Mouse (Mus musculus): ENCODE measurements around the gene Skp1a. TPM values are rescaled to one million over a fixed set of nuclear protein-coding genes. Genes with fewer than 3 reads are reported as not detected.
"Not testable (repeated sequence)": the region's sequence is repeated elsewhere in the genome, so short reads cannot be mapped to it uniquely, and the experiment has no call there.

Skp1a gene
- 100 to 1,000 TPM; 274 to 332 (median 300) TPM for polyA plus RNA-seq (2017; shearing (Covaris generic))

- peak; percentile 77 for ATAC-seq
These were observed at the start of gene Skp1a for GRCm38 (mm10) chr11:52231606-52232541. Gene Skp1a, plus strand, starts transcription at chr11:52231995.

GRCm38 (mm10) chr11:52196496-52197023 is 35.2 kb upstream of the Skp1a start:
- ATAC-seq: not testable (repeated sequence)

- ATAC-seq: no peak
These were observed 17.9 kb upstream of the Skp1a start, which contains the start of gene Olfr1371 for GRCm38 (mm10) chr11:52213887-52214286. Gene Olfr1371, minus strand, starts transcription at chr11:52213987.

GRCm38 (mm10) chr11:52220282-52220681 is 11.5 kb upstream of the Skp1a start:
- no peak for ATAC-seq

GRCm38 (mm10) chr11:52221921-52222320 is 9.9 kb upstream of the Skp1a start:
- not testable (repeated sequence) for ATAC-seq

GRCm38 (mm10) chr11:52222891-52223290 is 8.9 kb upstream of the Skp1a start:
- peak; percentile 30 for ATAC-seq

- ATAC-seq: peak; percentile 92
These were observed 7.7 kb upstream of the Skp1a start for GRCm38 (mm10) chr11:52223968-52224682.

GRCm38 (mm10) chr11:52225986-52226599 is 5.7 kb upstream of the Skp1a start:
- ATAC-seq: no peak

- no peak for ATAC-seq
These were observed 4.7 kb upstream of the Skp1a start for GRCm38 (mm10) chr11:52227053-52227452.

GRCm38 (mm10) chr11:52227466-52228226 is 4.1 kb upstream of the Skp1a start:
- no peak for ATAC-seq

GRCm38 (mm10) chr11:52228722-52229448 is 2.9 kb upstream of the Skp1a start:
- no peak for ATAC-seq

GRCm38 (mm10) chr11:52230694-52231093 is 1.1 kb upstream of the Skp1a start:
- ATAC-seq: no peak

GRCm38 (mm10) chr11:52233043-52233653 is 1.4 kb downstream of the Skp1a start:
- no peak for ATAC-seq

- no peak for ATAC-seq
These were observed 2.1 kb downstream of the Skp1a start for GRCm38 (mm10) chr11:52233906-52234305.

- ATAC-seq: no peak
These were observed 2.7 kb downstream of the Skp1a start for GRCm38 (mm10) chr11:52234509-52234908.

- peak; percentile 72 for ATAC-seq
These were observed 9.2 kb downstream of the Skp1a start for GRCm38 (mm10) chr11:52240898-52241542.

GRCm38 (mm10) chr11:52249452-52249851 is 17.7 kb downstream of the Skp1a start:
- no peak for ATAC-seq

GRCm38 (mm10) chr11:52251770-52252169 is 20.0 kb downstream of the Skp1a start:
- no peak for ATAC-seq

GRCm38 (mm10) chr11:52252692-52253091 is 20.9 kb downstream of the Skp1a start:
- ATAC-seq: no peak
